Mouse (Mus musculus) liver, embryonic 14.5 days (tissue): ENCODE results near the gene Slc36a4. TPM values are rescaled to one million over a fixed set of nuclear protein-coding genes. Genes with fewer than 3 reads are reported as not detected.

Experiments
- ATAC-seq: fragments of 200-750 bp; cut with Nextera tagmentation; 2 replicates; pipeline ENCODE4 v1.8.0; 2017; ENCODE audit warnings: moderate number of reproducible peaks, mild to moderate bottlenecking, moderate library complexity; ENCODE audit not compliant: insufficient read depth
- DNase-seq, 3 experiments: peaks; one replicate each; pipeline ENCODE4 v3.0.0-alpha.2; 2012 to 2013; ENCODE audit warnings: low read depth in 3 of 3, low spot score in 3 of 3
- H3K27ac ChIP-seq: fragments of 300-500 bp; sonication (generic); 2 replicates; pipeline ENCODE4 v1.5.1; 2014; ENCODE audit warnings: moderate library complexity, mild to moderate bottlenecking, control low read depth, inconsistent platforms
- H3K27me3 ChIP-seq: fragments of 300-500 bp; sonication (generic); 2 replicates; pipeline ENCODE4 v1.6.1; 2014; ENCODE audit warnings: mild to moderate bottlenecking, low read length, moderate library complexity; ENCODE audit not compliant: control insufficient read depth, insufficient read depth
- H3K36me3 ChIP-seq: fragments of 300-500 bp; sonication (generic); replicated peaks from 2 replicates; pipeline ENCODE4 v1.6.1; 2014; ENCODE audit warnings: low read depth; ENCODE audit not compliant: control insufficient read depth, insufficient read depth
- H3K4me1 ChIP-seq, 2 experiments: fragments of 200-500 bp in 1 of 2; fragments of 300-500 bp in 1 of 2; sonication (generic) in 1 of 2; replicated peaks; 2 replicates each; pipeline ENCODE4 v1.6.1; 2012 to 2014; ENCODE audit warnings: antibody characterized with exemption in 1 of 2, inconsistent platforms in 1 of 2, low read length in 1 of 2; ENCODE audit not compliant: control insufficient read depth in 2 of 2, insufficient read depth in 2 of 2
- H3K4me2 ChIP-seq: fragments of 300-500 bp; sonication (generic); 2 replicates; pipeline ENCODE4 v1.6.1; 2014; ENCODE audit warnings: low read depth, mild to moderate bottlenecking, control low read depth, moderate library complexity
- H3K4me3 ChIP-seq, 2 experiments: fragments of 200-500 bp in 1 of 2; fragments of 300-500 bp in 1 of 2; sonication (generic) in 1 of 2; 2 replicates each; pipeline ENCODE4 v1.5.1; 2012 to 2014; ENCODE audit warnings: low read depth in 2 of 2, low read length in 2 of 2, mild to moderate bottlenecking in 2 of 2, control low read depth in 1 of 2, inconsistent platforms in 1 of 2, moderate library complexity in 1 of 2; ENCODE audit not compliant: insufficient read depth in 1 of 2
- H3K9ac ChIP-seq: fragments of 300-500 bp; sonication (generic); replicated peaks from 2 replicates; pipeline ENCODE4 v1.6.1; 2014; ENCODE audit warnings: mild to moderate bottlenecking, control low read depth, moderate library complexity
- H3K9me3 ChIP-seq: fragments of 300-500 bp; sonication (generic); 2 replicates; pipeline ENCODE4 v1.6.1; 2016; ENCODE audit warnings: low read length, mixed read lengths; ENCODE audit not compliant: control insufficient read depth
- CTCF ChIP-seq: IDR thresholded peaks from 2 replicates; pipeline ENCODE4 v1.5.1; 2016; ENCODE audit warnings: antibody characterized with exemption, low read depth, control low read depth
- EP300 ChIP-seq: IDR thresholded peaks from 2 replicates; pipeline ENCODE4 v1.6.1; 2016; ENCODE audit warnings: antibody characterized with exemption, low read depth
- WGBS: fragments of 180-500 bp; shearing (Covaris S2); extraction: QIAGEN DNeasy Blood & Tissue Kit; methylation state at CpG from one replicate; pipeline ENCODE4 v1.1.7; 2014; ENCODE audit not compliant: insufficient replicate concordance; 5-methylcytosine and 5-hydroxymethylcytosine counted together
- polyA plus RNA-seq, 2 experiments: library from polyadenylated mRNA; depleted of rRNA in 1 of 2; stranded (reverse) in 1 of 2; unstranded in 1 of 2; fragments of >200 nt; fragmentation: Nextera tagmentation in 1 of 2; extraction: Ambion mirVana in 1 of 2; gene quantifications; 2 replicates each; pipeline versions ENCODE4 v1.2.1 to v1.2.3; 2012 to 2014

The Slc36a4 gene
- polyA plus RNA-seq, 2 experiments = 0.66 to 1.8 TPM

DNA sequence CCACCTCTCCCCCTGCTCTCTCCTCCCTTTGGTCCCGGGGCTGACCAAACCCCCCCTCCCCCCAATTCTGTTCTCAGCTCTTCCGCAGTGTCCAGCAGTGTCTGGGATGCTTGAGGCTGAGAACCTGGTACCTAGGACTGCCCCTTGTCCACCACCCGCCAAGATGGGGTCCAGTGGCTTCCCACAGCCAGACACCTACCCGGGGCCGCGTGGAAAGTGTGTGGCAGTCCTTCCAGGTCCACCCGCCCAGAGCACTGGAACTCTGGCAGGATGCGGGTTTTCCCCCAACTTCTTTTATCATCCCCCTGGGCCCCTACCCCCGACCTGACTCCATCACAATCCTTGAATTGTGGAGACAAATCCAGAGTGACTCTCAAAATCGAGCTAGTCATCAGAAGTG is 3.8 kb upstream of the Slc36a4 start:
- Histone ChIP-seq H3K9ac (no peak overlapping the region), H3K4me1 (peaks cover 0 to 4% of the 10 kb centered on the region in 2 experiments; a peak in 2 of 4 replicates), H3K36me3 (no peaks in the 10 kb centered on the region), H3K4me2 (no peak overlapping the region), H3K9me3 (no peaks in the 10 kb centered on the region), H3K4me3 (no peak overlapping the region), H3K27me3 (no peaks in the 10 kb centered on the region; the same call in 1 of the 2 replicates), H3K27ac (no peak overlapping the region)
- TF ChIP-seq EP300 (no peak), CTCF (no peak)
- WGBS = 54% methylated on average over 10 of the region's 10 CpGs
- DNase-seq (no peak), ATAC-seq (no peak)

DNA sequence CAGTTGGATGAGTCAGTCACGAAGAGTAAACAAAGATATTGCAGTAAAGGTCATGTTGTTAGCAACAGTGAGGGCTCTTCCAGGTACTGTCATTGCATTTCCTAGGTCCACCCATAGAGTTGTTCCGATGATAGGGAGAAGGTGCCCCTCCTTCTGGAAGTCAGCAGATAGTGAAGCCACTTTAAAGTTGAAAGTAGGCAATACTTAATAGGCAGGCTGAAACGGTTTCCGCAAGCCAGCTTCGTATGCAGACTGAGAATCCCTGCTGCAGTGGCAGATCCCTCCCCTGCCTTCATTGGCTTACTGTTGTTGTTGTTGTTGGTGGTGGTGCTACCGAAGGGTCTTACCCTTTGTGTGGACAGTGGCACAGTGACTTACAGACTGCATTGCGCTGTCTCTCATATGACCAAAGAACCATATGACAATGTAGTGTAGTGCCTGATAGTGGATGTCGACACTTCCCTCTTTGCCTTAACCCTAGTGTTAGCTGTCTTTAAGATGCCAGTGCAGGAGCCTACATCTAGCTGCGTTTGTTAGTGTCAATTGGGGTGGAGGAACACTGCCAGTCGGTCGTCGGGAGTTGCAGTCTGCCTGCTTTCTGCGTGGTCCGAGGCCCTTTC is 449 bp upstream of the Slc36a4 start:
- Histone ChIP-seq H3K36me3 (no peaks in the 10 kb centered on the region), H3K4me3 (peak overlapping the region; percentile 55 to 63), H3K27me3 (no peaks in the 10 kb centered on the region; the same call in 1 of the 2 replicates), H3K4me1 (peaks cover 0 to 4% of the 10 kb centered on the region in 2 experiments; a peak in 2 of 4 replicates), H3K9ac (0 out of 2 replicates have a peak overlapping the region, but pooled peaks have one; percentile 13), H3K4me2 (peak overlapping the region; percentile 66), H3K9me3 (no peaks in the 10 kb centered on the region), H3K27ac (no peak overlapping the region)
- TF ChIP-seq CTCF = no peak
- no peak for TF ChIP-seq EP300
- DNase-seq = peak in 1 of 3 experiments; percentile 17
- 15% methylated on average over 14 of the region's 14 CpGs for WGBS
- ATAC-seq = peak; percentile 41; the same call in 1 of the 2 replicates

- H3K9me3 ChIP-seq = no peaks in the 10 kb centered on the region
- DNase-seq (no peak), ATAC-seq (no peak)
- no peak overlapping the region for H3K27ac ChIP-seq
- no peak overlapping the region for H3K4me3 ChIP-seq
- H3K4me2 ChIP-seq = no peak overlapping the region
- H3K9ac ChIP-seq = no peak overlapping the region
- H3K4me1 ChIP-seq = peaks cover 0 to 4% of the 10 kb centered on the region in 2 experiments; a peak in 2 of 4 replicates
- H3K27me3 ChIP-seq = no peaks in the 10 kb centered on the region; the same call in 1 of the 2 replicates
- TF ChIP-seq EP300 (no peak), CTCF (no peak)
- WGBS = 68% methylated on average over 13 of the region's 13 CpGs
- no peaks in the 10 kb centered on the region for H3K36me3 ChIP-seq
Observed at GRCm38 (mm10) chr9:15710821-15711565, 1.5 kb downstream of the Slc36a4 start.

- ATAC-seq (no peak), DNase-seq (no peak)
Observed at GRCm38 (mm10) chr9:15711676-15712075, 2.1 kb downstream of the Slc36a4 start.

GRCm38 (mm10) chr9:15714792-15715191 is 5.3 kb downstream of the Slc36a4 start:
- H3K4me1 ChIP-seq = no peaks in the 10 kb centered on the region
- no peak for ATAC-seq
- H3K9ac ChIP-seq = no peak overlapping the region
- H3K9me3 ChIP-seq = no peaks in the 10 kb centered on the region
- no peak overlapping the region for H3K4me2 ChIP-seq
- no peak overlapping the region for H3K4me3 ChIP-seq
- H3K27ac ChIP-seq = no peak overlapping the region
- DNase-seq = no peak
- H3K27me3 ChIP-seq = no peaks in the 10 kb centered on the region
- H3K36me3 ChIP-seq = no peaks in the 10 kb centered on the region
- TF ChIP-seq CTCF = no peak
- no peak for TF ChIP-seq EP300
- 57% methylated on average over 4 of the region's 4 CpGs for WGBS

More at GRCm38 (mm10) chr9:15711676-15712075, 2.1 kb downstream of the Slc36a4 start:
- H3K36me3 ChIP-seq = no peaks in the 10 kb centered on the region
- H3K4me2 ChIP-seq = no peak overlapping the region
- H3K9ac ChIP-seq = no peak overlapping the region
- H3K9me3 ChIP-seq = no peaks in the 10 kb centered on the region
- 71% methylated on average over 7 of the region's 7 CpGs for WGBS
- H3K4me1 ChIP-seq = peaks cover 0 to 4% of the 10 kb centered on the region in 2 experiments; a peak in 2 of 4 replicates
- H3K27me3 ChIP-seq = no peaks in the 10 kb centered on the region; the same call in 1 of the 2 replicates
- no peak for TF ChIP-seq CTCF
- TF ChIP-seq EP300 = no peak
- no peak overlapping the region for H3K4me3 ChIP-seq
- no peak overlapping the region for H3K27ac ChIP-seq
